Mouse (Mus musculus) skeletal muscle tissue, adult 2 months (tissue): ENCODE results near the gene Kcna3.

Experiments used
- DNase-seq: peaks from one replicate; pipeline ENCODE4 v3.0.0-alpha.2; 2012; ENCODE audit warnings: low read depth, low spot score

The Kcna3 gene

GRCm38 (mm10) chr3:107065510-107066095 is 29.6 kb downstream of the Kcna3 start:
- no peak for DNase-seq

GRCm38 (mm10) chr3:107066165-107066850 is 30.3 kb downstream of the Kcna3 start:
- DNase-seq, result no peak

GRCm38 (mm10) chr3:107067245-107067644 is 31.3 kb downstream of the Kcna3 start:
- DNase-seq, result no peak

GRCm38 (mm10) chr3:107073863-107074262 is 37.9 kb downstream of the Kcna3 start:
- no peak for DNase-seq

- DNase-seq, result no peak
These were observed 39.7 kb downstream of the Kcna3 start for GRCm38 (mm10) chr3:107075705-107076104.

- no peak for DNase-seq
These were observed 40.7 kb downstream of the Kcna3 start for GRCm38 (mm10) chr3:107076658-107077057.

GRCm38 (mm10) chr3:107077101-107077500 is 41.1 kb downstream of the Kcna3 start:
- no peak for DNase-seq

- DNase-seq, result no peak
These were observed 44.8 kb downstream of the Kcna3 start for GRCm38 (mm10) chr3:107080803-107081202.

- DNase-seq, result no peak
These were observed 45.3 kb downstream of the Kcna3 start for GRCm38 (mm10) chr3:107081227-107081626.

- no peak for DNase-seq
These were observed 48.6 kb downstream of the Kcna3 start for GRCm38 (mm10) chr3:107084586-107084985.

GRCm38 (mm10) chr3:107087410-107087809 is 51.4 kb downstream of the Kcna3 start:
- DNase-seq, result no peak
